Mouse (Mus musculus) forebrain, embryonic 15.5 days (tissue): ENCODE data around the gene Enc1. TPM values are rescaled to one million over a fixed set of nuclear protein-coding genes. Genes with fewer than 3 reads are reported as not detected.
A peak's percentile ranks its signal among the peaks of the same experiment; 100 is the strongest.

Source experiments
- ATAC-seq: fragments of 200-750 bp; cut with Nextera tagmentation; replicated peaks from 2 replicates; pipeline ENCODE4 v1.8.0; 2017; ENCODE audit warnings: mild to moderate bottlenecking, moderate TSS enrichment, moderate library complexity
- H3K27ac ChIP-seq: fragments of 300-500 bp; sonication (generic); replicated peaks from 2 replicates; pipeline ENCODE4 v1.5.1; 2015; ENCODE audit warnings: mild to moderate bottlenecking, inconsistent platforms
- H3K27me3 ChIP-seq: fragments of 300-500 bp; sonication (generic); 2 replicates; pipeline ENCODE4 v1.6.1; 2015; ENCODE audit warnings: inconsistent platforms
- H3K36me3 ChIP-seq: fragments of 300-500 bp; sonication (generic); 2 replicates; pipeline ENCODE4 v1.6.1; 2015; ENCODE audit warnings: mild to moderate bottlenecking, inconsistent platforms
- H3K4me1 ChIP-seq: fragments of 300-500 bp; sonication (generic); 2 replicates; pipeline ENCODE4 v1.6.1; 2015; ENCODE audit warnings: inconsistent platforms
- H3K4me2 ChIP-seq: fragments of 300-500 bp; sonication (generic); replicated peaks from 2 replicates; pipeline ENCODE4 v1.6.1; 2015; ENCODE audit warnings: mild to moderate bottlenecking, inconsistent platforms
- H3K4me3 ChIP-seq: fragments of 300-500 bp; sonication (generic); 2 replicates; pipeline ENCODE4 v1.5.1; 2015; ENCODE audit warnings: mild to moderate bottlenecking, inconsistent platforms
- H3K9ac ChIP-seq: fragments of 300-500 bp; sonication (generic); replicated peaks from 2 replicates; pipeline ENCODE4 v1.6.1; 2015; ENCODE audit warnings: mild to moderate bottlenecking, inconsistent platforms
- H3K9me3 ChIP-seq: fragments of 300-500 bp; sonication (generic); 2 replicates; pipeline ENCODE4 v1.6.1; 2016; ENCODE audit warnings: inconsistent platforms
- WGBS: fragments of 180-500 bp; shearing (Covaris S2); methylation state at CpG from one replicate; pipeline ENCODE4 v1.1.7; 2015; ENCODE audit warnings: mixed read lengths; 5-methylcytosine and 5-hydroxymethylcytosine counted together
- polyA plus RNA-seq: library from polyadenylated mRNA; unstranded; fragments of >200 nt; fragmentation: Nextera tagmentation; extraction: Ambion mirVana; gene quantifications from 2 replicates; pipeline ENCODE4 v1.2.1, GENCODE M21; 2015

The Enc1 gene
- 82.4 and 103 TPM in 2 replicates for polyA plus RNA-seq

DNA sequence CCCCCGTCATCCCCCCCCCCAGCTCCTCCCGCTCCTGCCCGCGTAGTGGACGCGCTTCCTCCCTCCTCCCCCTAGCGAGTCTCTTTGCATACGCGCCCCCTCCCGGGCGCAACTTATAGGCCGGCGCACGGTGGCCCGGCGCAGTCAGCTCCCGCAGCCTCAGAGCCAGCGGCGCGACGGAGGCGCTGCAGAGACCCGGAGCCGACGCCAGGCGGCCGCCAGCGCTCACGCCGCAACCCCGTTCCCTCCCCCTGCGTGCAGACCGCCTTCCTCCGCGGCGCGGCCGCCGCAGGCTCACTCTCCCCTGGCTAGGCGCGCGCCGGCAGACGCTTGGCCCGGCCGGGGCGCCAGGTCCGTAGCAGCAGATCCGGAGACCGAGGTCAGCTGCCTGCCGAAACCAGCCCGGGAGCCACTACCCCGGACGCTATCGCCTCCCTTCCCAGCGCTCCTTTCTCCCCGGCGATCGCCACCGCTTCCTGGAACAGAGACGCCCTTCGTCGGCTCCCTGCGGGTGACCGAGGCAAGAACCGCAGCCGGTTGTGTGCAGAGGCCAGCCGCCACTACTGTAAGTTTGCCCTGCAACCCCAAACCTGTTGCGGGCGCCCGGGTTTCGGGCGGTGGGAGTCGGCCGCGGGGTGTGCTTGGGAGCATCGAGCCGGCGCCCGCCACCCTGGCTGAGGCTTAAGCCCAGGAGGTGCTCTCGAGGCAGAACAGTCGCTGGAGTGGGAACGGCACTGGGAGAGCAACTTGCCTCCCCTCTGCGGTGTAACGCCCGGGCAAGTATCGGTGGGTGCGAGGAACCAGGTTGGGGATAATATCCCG is at the start of gene Enc1:
Enc1 (plus strand) TSS at position 141 of the 822 bp plus-strand sequence.
- ATAC-seq, result peak; percentile 89
- Histone ChIP-seq H3K9ac (peak within 1 kb of the TSS; percentile 98), H3K27me3 (no peaks in the 10 kb centered on the region), H3K36me3 (peaks cover 11% of the 10 kb centered on the region), H3K4me3 (peak within 1 kb of the TSS; percentile 96), H3K9me3 (no peaks in the 10 kb centered on the region), H3K4me2 (peak within 1 kb of the TSS; percentile 83), H3K4me1 (peaks cover 59% of the 10 kb centered on the region), H3K27ac (peak within 1 kb of the TSS; percentile 99)
- under 1% methylated on average over 84 of the region's 89 CpGs for WGBS

DNA sequence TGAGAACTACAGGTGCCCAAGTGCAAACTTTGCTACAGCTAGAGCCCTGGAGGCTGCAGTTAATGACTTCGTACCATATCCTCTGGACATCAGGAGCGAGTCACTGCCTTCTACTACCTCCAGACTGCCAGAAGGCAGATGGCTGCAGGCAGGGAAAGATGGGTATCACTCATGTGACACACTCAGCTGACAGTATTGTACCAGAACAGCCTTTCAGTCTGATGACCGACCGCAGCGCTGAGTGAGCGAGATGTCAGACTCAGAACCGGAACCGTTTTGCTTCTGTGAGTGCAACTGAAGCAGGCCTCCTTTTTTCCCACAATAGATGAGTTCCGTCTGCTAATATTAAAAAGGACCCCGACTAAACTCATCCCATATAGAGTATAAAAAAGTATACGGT is 48.3 kb upstream of the Enc1 start:
- H3K27me3 ChIP-seq, result no peaks in the 10 kb centered on the region
- H3K9me3 ChIP-seq, result no peaks in the 10 kb centered on the region
- no peak overlapping the region for H3K27ac ChIP-seq
- H3K9ac ChIP-seq, result no peak overlapping the region
- no peaks in the 10 kb centered on the region for H3K36me3 ChIP-seq
- 0 out of 2 replicates have a peak, but pooled peaks have one; percentile 15 for ATAC-seq
- H3K4me2 ChIP-seq, result no peak overlapping the region
- no peak overlapping the region for H3K4me3 ChIP-seq
- H3K4me1 ChIP-seq, result peaks cover 28% of the 10 kb centered on the region
- 82% methylated on average over 11 of the region's 11 CpGs for whole genome bisulfite sequencing

DNA sequence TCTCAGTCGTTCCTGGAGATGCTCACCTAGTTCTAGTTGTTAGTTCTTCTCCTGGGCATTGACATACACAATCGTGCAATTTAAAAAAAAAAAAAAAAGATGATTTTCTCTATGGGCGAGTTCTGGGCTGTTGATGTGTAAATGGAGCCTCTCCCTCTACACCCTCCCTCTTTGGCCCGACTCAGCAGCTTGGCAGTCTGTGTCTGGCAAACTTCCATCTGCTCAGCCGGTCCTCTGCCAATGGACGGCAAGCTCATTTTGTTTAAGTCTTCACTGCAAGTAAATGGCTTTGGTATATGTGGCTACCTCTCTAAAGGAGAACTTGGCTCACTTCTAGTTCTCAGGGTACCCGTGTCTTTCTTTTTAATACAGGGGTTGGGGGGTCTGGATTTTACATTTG is 47.5 kb upstream of the Enc1 start:
- peak; percentile 66 for ATAC-seq
- no peaks in the 10 kb centered on the region for H3K9me3 ChIP-seq
- peaks cover 36% of the 10 kb centered on the region for H3K4me1 ChIP-seq
- H3K9ac ChIP-seq, result no peak overlapping the region
- no peak overlapping the region for H3K27ac ChIP-seq
- 20% methylated on average over 7 of the region's 7 CpGs for WGBS
- H3K4me2 ChIP-seq, result no peak overlapping the region
- H3K27me3 ChIP-seq, result no peaks in the 10 kb centered on the region
- H3K4me3 ChIP-seq, result no peak overlapping the region
- H3K36me3 ChIP-seq, result no peaks in the 10 kb centered on the region

DNA sequence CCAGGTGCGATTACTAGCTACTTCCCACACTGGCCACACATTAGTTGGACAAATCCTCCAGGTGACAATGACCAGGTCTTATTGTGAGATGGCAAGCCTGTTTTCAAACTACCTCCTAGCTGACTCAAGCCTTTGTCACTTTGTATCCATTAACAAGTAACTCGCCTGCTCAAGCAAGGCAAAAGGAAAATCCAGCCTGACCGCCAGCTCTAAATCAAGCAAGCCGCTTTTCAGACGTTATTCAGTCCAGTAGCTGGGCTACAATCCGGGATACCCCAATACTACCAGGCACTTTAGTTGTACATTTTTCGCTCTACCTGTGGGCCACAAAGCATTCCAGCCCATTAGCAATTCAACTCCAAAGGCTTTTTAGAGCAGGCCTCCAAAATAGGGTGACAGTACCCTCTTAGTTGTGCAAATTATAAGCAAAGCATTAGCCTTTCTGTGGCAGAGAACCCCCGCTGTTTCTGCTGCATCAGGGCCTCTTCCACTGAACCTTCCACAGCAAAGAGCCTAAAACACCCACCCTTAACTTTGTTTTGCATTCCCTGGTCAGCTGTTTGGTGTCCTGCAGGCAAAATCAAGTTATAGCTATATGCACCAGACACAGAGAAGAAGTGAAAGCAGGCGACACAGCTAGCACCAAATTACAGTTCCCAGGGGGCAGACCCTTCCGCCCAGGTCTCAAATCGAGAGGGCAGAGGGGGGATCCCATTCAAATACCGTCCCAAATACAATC is 44.5 kb upstream of the Enc1 start:
- Histone ChIP-seq H3K27ac (no peak overlapping the region), H3K27me3 (no peaks in the 10 kb centered on the region), H3K9me3 (no peaks in the 10 kb centered on the region), H3K4me1 (peaks cover 37% of the 10 kb centered on the region), H3K9ac (no peak overlapping the region), H3K4me3 (no peak overlapping the region), H3K4me2 (no peak overlapping the region), H3K36me3 (no peaks in the 10 kb centered on the region)
- ATAC-seq, result no peak
- WGBS, result 54% methylated on average over 12 of the region's 12 CpGs

DNA sequence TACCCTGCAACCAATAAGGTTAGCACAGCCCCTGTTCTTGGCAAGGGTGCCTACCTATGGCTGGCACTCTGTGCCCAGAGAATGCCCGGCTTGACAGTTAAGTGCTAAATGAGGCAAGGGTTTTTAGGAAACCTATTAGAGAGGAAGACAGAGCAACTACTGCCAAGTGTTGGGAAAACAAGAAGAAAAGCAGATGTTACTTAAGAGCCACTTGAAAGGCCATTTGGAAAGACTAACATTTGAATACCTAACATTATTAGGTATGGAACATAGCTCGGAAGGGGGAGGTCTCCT is 44.0 kb upstream of the Enc1 start:
- WGBS, result 48% methylated on average over 2 of the region's 2 CpGs
- Histone ChIP-seq H3K4me2 (no peak overlapping the region), H3K27ac (no peak overlapping the region), H3K4me1 (peaks cover 37% of the 10 kb centered on the region), H3K4me3 (no peak overlapping the region), H3K27me3 (no peaks in the 10 kb centered on the region), H3K36me3 (no peaks in the 10 kb centered on the region), H3K9me3 (no peaks in the 10 kb centered on the region), H3K9ac (no peak overlapping the region)
- no peak for ATAC-seq

DNA sequence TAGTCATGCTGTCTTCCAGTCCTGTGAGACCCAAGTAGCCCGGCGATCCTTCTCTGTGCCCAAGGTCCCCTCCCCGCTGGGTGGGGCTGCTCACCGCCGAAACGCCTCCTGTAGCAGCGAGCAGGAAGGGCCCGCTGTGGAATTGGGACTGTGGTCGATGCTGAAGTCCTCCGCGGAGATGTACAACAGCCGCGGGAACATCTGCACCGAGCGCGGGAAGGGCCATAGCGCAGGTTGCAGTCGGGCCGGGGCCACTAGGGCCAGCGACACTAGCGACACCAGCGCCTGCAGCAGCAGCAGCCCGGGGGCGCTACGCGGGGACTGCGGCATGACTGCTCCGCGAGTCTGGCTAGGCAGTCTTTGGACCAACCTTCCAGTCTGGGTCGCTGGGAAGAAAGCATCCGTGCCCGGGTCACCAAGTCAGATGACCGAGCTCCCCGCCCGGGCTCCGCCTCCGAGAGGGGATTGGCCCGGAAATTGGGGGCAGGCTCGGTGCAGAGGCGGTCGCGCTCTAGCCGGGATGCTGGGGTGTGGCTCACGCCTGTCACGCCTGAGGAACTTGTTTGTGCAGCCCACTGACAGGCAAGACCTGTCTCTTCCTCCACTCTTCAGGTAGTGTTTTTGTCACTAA is 42.9 kb upstream of the Enc1 start, which contains the start of gene Hexb:
Hexb (minus strand) TSS at position 426 of the 631 bp plus-strand sequence.
- Histone ChIP-seq H3K4me1 (peaks cover 30% of the 10 kb centered on the region), H3K36me3 (no peaks in the 10 kb centered on the region), H3K4me3 (peak within 1 kb of the TSS; percentile 55), H3K27ac (no peak within 1 kb of the TSS), H3K4me2 (peak within 1 kb of the TSS; percentile 83), H3K9ac (peak within 1 kb of the TSS; percentile 65), H3K27me3 (no peaks in the 10 kb centered on the region), H3K9me3 (no peaks in the 10 kb centered on the region)
- WGBS, result under 1% methylated on average over 45 of the region's 45 CpGs
- peak; percentile 83 for ATAC-seq

DNA sequence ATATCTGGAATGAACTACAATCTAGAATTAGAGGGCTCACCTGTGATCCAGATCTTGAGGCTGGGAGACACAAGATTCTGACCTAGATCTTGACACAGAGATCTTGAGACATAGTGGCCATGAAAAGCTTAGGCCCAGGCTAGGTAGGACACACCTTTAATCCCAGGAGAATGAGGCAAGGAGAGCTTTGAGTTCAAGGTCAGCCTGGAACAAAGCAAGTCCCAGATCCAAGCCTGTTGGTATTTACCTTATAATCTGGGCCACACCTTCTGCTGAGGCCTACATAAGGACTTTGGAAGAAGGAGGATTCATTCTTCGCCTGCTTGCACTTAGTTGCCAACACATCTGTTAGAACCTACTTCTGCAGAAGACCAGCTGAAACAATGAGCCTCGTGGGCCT is 41.8 kb upstream of the Enc1 start:
- Histone ChIP-seq H3K27me3 (no peaks in the 10 kb centered on the region), H3K4me3 (no peak overlapping the region), H3K4me2 (no peak overlapping the region), H3K9me3 (no peaks in the 10 kb centered on the region), H3K9ac (no peak overlapping the region), H3K4me1 (peaks cover 19% of the 10 kb centered on the region), H3K27ac (no peak overlapping the region), H3K36me3 (no peaks in the 10 kb centered on the region)
- no peak for ATAC-seq
- 87% methylated on average over 2 of the region's 2 CpGs for WGBS

DNA sequence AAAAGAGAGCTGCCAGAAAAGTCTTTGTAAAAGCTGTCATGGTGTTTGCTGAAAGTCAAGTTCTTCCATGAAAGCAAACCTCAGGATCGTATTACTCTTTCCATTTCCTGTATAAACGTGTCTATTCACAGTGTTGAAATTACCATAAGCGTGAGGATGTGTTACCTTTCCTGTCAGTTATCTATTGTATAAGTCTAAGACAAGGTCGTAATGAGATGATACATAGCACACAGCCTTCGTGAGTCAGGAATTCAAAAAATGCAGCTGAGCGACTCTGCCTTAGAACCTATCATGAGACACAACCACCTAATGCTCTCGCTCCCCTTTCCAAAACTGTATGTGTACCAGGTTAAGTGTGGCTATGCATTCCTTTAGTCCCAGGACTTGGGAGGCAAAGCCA is 39.8 kb upstream of the Enc1 start:
- H3K36me3 ChIP-seq, result no peaks in the 10 kb centered on the region
- no peak overlapping the region for H3K4me3 ChIP-seq
- H3K4me2 ChIP-seq, result no peak overlapping the region
- H3K9ac ChIP-seq, result no peak overlapping the region
- peaks cover 29% of the 10 kb centered on the region for H3K4me1 ChIP-seq
- H3K9me3 ChIP-seq, result no peaks in the 10 kb centered on the region
- no peak overlapping the region for H3K27ac ChIP-seq
- no peak for ATAC-seq
- no peaks in the 10 kb centered on the region for H3K27me3 ChIP-seq
- 80% methylated on average over 7 of the region's 7 CpGs for WGBS

DNA sequence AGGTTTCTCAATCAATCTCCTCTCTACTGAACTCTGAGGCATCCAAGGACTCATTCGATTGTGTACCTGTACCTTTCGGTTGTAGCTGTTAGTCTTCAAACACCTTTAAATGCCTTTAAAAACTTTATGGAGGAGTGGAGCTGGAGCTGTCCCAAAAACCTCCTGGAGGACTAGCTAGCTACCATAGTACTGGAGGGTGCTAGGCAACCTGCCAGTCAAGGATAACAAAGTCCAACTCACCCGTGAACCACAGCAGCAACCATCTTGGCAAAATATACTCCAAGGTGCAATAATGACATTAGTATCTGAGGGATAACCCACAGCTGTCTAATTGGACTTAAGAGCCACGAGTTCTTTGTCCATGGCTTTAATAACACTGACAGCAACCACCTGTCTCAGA is 39.0 kb upstream of the Enc1 start:
- H3K27ac ChIP-seq, result no peak overlapping the region
- no peaks in the 10 kb centered on the region for H3K27me3 ChIP-seq
- H3K4me3 ChIP-seq, result no peak overlapping the region
- H3K4me1 ChIP-seq, result peaks cover 20% of the 10 kb centered on the region
- ATAC-seq, result no peak
- H3K36me3 ChIP-seq, result no peaks in the 10 kb centered on the region
- H3K9ac ChIP-seq, result no peak overlapping the region
- H3K4me2 ChIP-seq, result no peak overlapping the region
- no peaks in the 10 kb centered on the region for H3K9me3 ChIP-seq
- whole genome bisulfite sequencing, result 77% methylated on average over 4 of the region's 4 CpGs

DNA sequence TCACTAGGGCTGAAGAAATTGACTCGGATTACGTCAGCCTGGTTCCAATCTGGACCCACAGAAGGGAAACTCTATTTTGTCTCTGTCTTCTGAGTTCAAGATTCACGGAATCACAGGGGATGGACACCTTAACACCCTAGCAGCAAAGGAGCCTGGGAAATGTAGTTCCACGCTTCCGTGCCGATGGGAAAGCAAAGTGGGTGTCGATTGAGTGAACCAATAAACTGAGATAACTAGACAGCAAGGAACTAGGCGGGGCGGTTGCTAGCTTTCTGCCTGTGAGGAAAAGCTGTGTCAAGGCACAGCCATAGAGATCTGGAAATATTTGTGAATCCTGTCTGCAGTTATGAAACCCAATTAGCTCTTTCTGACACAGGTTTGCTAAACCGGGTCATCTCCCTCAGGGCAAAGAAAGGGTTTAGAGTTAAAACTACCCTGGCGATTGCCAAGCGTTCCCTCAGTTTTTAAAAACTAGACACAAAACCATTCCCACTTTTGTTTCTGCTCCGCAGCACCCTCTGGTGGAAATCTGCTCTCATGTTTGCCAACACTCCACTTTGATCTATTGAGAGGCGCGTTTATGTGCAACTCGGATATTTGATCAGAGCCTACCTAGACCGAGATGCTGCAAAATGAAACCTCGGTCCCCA is 35.7 kb upstream of the Enc1 start:
- peak overlapping the region; percentile 66; the same call in 1 of the 2 replicates for H3K27ac ChIP-seq
- peak overlapping the region; percentile 19; the same call in 1 of the 2 replicates for H3K9ac ChIP-seq
- peaks cover 10% of the 10 kb centered on the region; the same call in 1 of the 2 replicates for H3K4me1 ChIP-seq
- peak overlapping the region; percentile 52 for H3K4me2 ChIP-seq
- ATAC-seq, result peak; percentile 77
- 10% methylated on average over 18 of the region's 18 CpGs for WGBS
- H3K36me3 ChIP-seq, result no peaks in the 10 kb centered on the region
- no peaks in the 10 kb centered on the region for H3K27me3 ChIP-seq
- no peaks in the 10 kb centered on the region for H3K9me3 ChIP-seq
- H3K4me3 ChIP-seq, result peak overlapping the region; percentile 35

DNA sequence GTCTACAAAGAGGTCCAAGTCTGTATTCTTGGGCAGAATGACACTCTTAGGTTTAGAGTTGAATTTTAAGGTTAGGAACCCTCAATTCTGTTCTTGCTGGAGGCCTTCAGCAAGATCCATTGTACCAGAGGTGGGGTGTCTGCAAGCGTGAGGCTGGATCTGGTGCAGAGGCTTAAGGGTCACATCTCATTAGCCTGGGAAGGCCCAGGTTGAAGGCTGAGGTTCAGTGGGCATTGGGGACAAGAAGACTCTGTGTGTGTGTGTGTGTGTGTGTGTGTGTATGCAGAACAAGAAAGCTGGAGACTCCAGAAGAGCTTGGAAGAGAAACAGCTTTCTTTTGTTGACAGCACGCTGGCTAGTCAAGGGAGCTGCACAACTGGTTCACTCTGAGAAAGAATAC is 34.9 kb upstream of the Enc1 start:
- Histone ChIP-seq H3K27me3 (no peaks in the 10 kb centered on the region), H3K27ac (no peak overlapping the region), H3K9ac (no peak overlapping the region), H3K36me3 (no peaks in the 10 kb centered on the region), H3K4me2 (no peak overlapping the region), H3K4me3 (no peak overlapping the region), H3K9me3 (no peaks in the 10 kb centered on the region), H3K4me1 (peaks cover 10% of the 10 kb centered on the region; the same call in 1 of the 2 replicates)
- no peak for ATAC-seq
- 86% methylated on average over 2 of the region's 2 CpGs for WGBS
